Mouse (Mus musculus): Measurements from ENCODE around the gene Fxyd7.

- TF ChIP-seq POLR2A (IDR thresholded peaks at IDR 0.05; ENCODE audit: borderline replicate concordance, extremely low read depth, low read depth, low read length) (no peak), CTCF (IDR thresholded peaks at IDR 0.05; ENCODE audit: insufficient read depth, low read length) (no peak)
Measured at GRCm38 (mm10) chr7:31088206-31088605, 36.9 kb upstream of the Fxyd7 start.
